Mouse (Mus musculus) thymus, adult 2 months (tissue): ENCODE data around the gene Nyap1.

Source experiments
- CTCF ChIP-seq: fragments of 200-500 bp; IDR thresholded peaks from 2 replicates; pipeline ENCODE4 v1.5.1; 2012; ENCODE audit warnings: mild to moderate bottlenecking, control low read depth, low read length, moderate library complexity, borderline replicate concordance; ENCODE audit not compliant: control insufficient read depth, poor library complexity, insufficient read depth; ENCODE audit errors: extremely low read depth
- POLR2A ChIP-seq: fragments of 200-500 bp; IDR thresholded peaks from 2 replicates; pipeline ENCODE4 v1.6.1; 2012; ENCODE audit warnings: mild to moderate bottlenecking, low read length, control low read depth, moderate library complexity; ENCODE audit not compliant: control insufficient read depth, poor library complexity, insufficient read depth; ENCODE audit errors: extremely low read depth

DNA sequence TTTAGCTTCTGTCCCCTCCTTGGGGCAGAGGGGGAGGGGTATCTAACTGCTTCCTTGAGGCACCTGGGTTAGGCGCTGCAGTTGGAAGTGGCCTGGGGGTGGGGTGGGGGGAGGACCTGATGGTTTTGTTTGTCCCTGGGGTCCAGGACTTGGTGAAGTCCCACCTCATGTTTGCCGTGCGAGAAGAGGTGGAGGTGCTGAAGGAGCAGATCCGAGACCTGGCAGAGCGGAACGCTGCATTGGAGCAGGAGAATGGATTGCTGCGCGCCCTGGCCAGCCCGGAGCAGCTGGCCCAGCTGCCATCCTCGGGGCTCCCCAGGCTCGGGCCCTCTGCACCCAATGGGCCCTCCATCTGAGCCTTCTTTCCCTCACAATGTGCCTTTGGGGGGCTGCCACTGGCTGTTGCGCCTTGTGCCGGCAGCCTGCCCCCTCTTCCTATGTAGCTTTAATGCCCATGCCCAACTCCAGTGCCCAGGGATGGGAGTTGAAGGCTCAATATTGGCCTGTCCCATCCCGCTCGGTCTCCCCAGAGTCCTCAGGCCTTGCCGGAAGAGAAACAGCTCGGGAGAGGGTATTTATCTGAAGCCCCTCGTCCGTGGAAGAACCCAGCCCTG lies 17.6 kb upstream of the Nyap1 start:
- TF ChIP-seq POLR2A (no peak), CTCF (no peak)
